Mouse (Mus musculus) heart, adult 2 months (tissue): ENCODE data around the gene Pskh1. TPM values are rescaled to one million over a fixed set of nuclear protein-coding genes. Genes with fewer than 3 reads are reported as not detected.

Experiments
- DNase-seq, 2 experiments: peaks; one replicate each; pipeline ENCODE4 v3.0.0; 2021
- H3K27ac ChIP-seq: fragments of 200-600 bp; 2 replicates; pipeline ENCODE4 v1.8.1; 2022
- H3K27me3 ChIP-seq: fragments of 200-500 bp; 2 replicates; pipeline ENCODE4 v1.6.1; 2012; ENCODE audit warnings: mild to moderate bottlenecking, low read length, inconsistent platforms, mixed read lengths; ENCODE audit not compliant: control insufficient read depth, insufficient read depth
- H3K36me3 ChIP-seq: fragments of 200-500 bp; 2 replicates; pipeline ENCODE4 v1.6.1; 2012; ENCODE audit warnings: low read length, inconsistent platforms; ENCODE audit not compliant: control insufficient read depth, insufficient read depth
- H3K4me1 ChIP-seq: fragments of 200-500 bp; 2 replicates; pipeline ENCODE4 v1.6.1; 2011; ENCODE audit warnings: low read length; ENCODE audit not compliant: control insufficient read depth, insufficient read depth
- H3K4me3 ChIP-seq: fragments of 200-600 bp; 2 replicates; pipeline ENCODE4 v1.8.1; 2022
- H3K79me2 ChIP-seq: fragments of 200-500 bp; replicated peaks from 2 replicates; pipeline ENCODE4 v1.6.1; 2012; ENCODE audit warnings: mild to moderate bottlenecking, inconsistent platforms, low read length, moderate library complexity, mixed read lengths; ENCODE audit not compliant: control insufficient read depth, insufficient read depth
- H3K9ac ChIP-seq: fragments of 200-500 bp; 2 replicates; pipeline ENCODE4 v1.6.1; 2012; ENCODE audit warnings: low read depth, mild to moderate bottlenecking, control low read depth, inconsistent platforms, low read length, mixed read lengths
- CTCF ChIP-seq: fragments of 200-600 bp; IDR thresholded peaks from 2 replicates; pipeline ENCODE4 v1.8.1; 2022; ENCODE audit warnings: antibody characterized with exemption, mild to moderate bottlenecking, moderate library complexity
- EP300 ChIP-seq: fragments of 200-500 bp; IDR thresholded peaks from 2 replicates; pipeline ENCODE4 v1.6.1; 2011; ENCODE audit warnings: low read depth, low read length, control low read depth; ENCODE audit not compliant: insufficient read depth
- POLR2A ChIP-seq: fragments of 200-500 bp; IDR thresholded peaks from 2 replicates; pipeline ENCODE4 v1.6.1; 2011; ENCODE audit warnings: mild to moderate bottlenecking, low read depth, low read length, control low read depth; ENCODE audit not compliant: insufficient read depth
- WGBS: fragments of 180-500 bp; shearing (Covaris S2); methylation state at CpG from one replicate; pipeline ENCODE4 v1.1.7; 2018; 5-methylcytosine and 5-hydroxymethylcytosine counted together
- intact Hi-C: fragments of 180-260 bp; cut with DNase I; formaldehyde crosslinking; loops from one replicate; pipeline ENCODE4 v1.15.1; 2025
- polyA plus RNA-seq: library from polyadenylated mRNA; depleted of rRNA; stranded (reverse); fragments of >200 nt; gene quantifications from 2 replicates; pipeline ENCODE4 v1.2.3, GENCODE M21; 2012
- total RNA-seq, 2 experiments: library from RNA; stranded (reverse); gene quantifications; 2 replicates each; pipeline ENCODE4 v1.2.3; 2021

Gene Pskh1
- total and polyA plus RNA-seq, 3 experiments: 16.5 to 28.7 (median 20.8) TPM

GRCm38 (mm10) chr8:105859314-105859713 is 40.9 kb upstream of the Pskh1 start:
- Histone ChIP-seq H3K36me3 (peaks cover 7% of the 10 kb centered on the region), H3K27ac (peak overlapping the region; percentile 97), H3K79me2 (0 out of 2 replicates have a peak, but pooled peaks cover 1% of the 10 kb centered on the region), H3K4me3 (no peak overlapping the region), H3K27me3 (no peaks in the 10 kb centered on the region), H3K9ac (no peak overlapping the region), H3K4me1 (peaks cover 10% of the 10 kb centered on the region)
- intact Hi-C loops: no loop called here
- TF ChIP-seq POLR2A: no peak
- TF ChIP-seq EP300: no peak
- TF ChIP-seq CTCF: no peak
- DNase-seq: no peak
- WGBS: 61% methylated on average over 5 of the region's 5 CpGs

GRCm38 (mm10) chr8:105860143-105860981 is 39.9 kb upstream of the Pskh1 start, which contains the start of gene Nutf2:
Gene Nutf2 (plus strand): TSS chr8:105860580.
- Histone ChIP-seq H3K4me3 (peak within 1 kb of the TSS; percentile 92), H3K36me3 (peaks cover 7% of the 10 kb centered on the region), H3K27ac (peak within 1 kb of the TSS; percentile 97), H3K79me2 (0 out of 2 replicates have a peak, but pooled peaks cover 1% of the 10 kb centered on the region), H3K27me3 (no peaks in the 10 kb centered on the region), H3K4me1 (peaks cover 9% of the 10 kb centered on the region), H3K9ac (peak within 1 kb of the TSS; percentile 78)
- peak; percentile 71; the same call in 1 of the 2 replicates for TF ChIP-seq EP300
- no peak for TF ChIP-seq CTCF
- peak; percentile 66 for TF ChIP-seq POLR2A
- intact Hi-C loops: loop anchor here (2.0 kb wide), 2 partner anchors 20 to 38 kb away; partner anchors contain the start of gene Edc4
- under 1% methylated on average over 59 of the region's 59 CpGs for WGBS
- peak; percentile 92 to 98 for DNase-seq

DNA sequence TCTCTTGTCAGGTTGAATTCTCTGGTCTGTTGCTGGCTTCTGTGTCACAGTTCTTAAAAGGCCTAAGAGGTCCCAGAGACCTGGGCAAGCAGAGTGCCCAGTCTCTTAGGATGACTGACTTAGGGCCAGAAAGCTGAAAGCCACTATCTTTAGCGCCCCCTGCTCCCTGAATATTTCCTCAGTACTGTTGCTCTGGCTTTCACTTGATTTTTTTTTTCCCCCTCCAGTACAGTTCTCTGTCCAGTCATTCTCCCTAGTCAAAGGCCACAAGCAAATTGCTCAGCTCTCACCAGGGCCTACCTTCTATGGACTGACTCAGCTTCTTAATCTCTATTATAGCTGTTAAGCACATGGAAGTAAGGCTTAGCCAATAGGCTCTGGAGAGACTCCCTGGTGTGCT is 38.3 kb upstream of the Pskh1 start:
- 11% methylated on average over 1 of the region's 1 CpGs for WGBS
- Histone ChIP-seq H3K36me3 (peaks cover 1% of the 10 kb centered on the region), H3K27me3 (no peaks in the 10 kb centered on the region), H3K4me1 (peaks cover 3% of the 10 kb centered on the region), H3K9ac (no peak overlapping the region), H3K27ac (no peak overlapping the region; the same call in 1 of the 2 replicates), H3K79me2 (0 out of 2 replicates have a peak, but pooled peaks cover 1% of the 10 kb centered on the region), H3K4me3 (no peak overlapping the region)
- no peak for DNase-seq
- no peak for TF ChIP-seq POLR2A
- peak; percentile 30 for TF ChIP-seq CTCF
- no peak for TF ChIP-seq EP300
- intact Hi-C loops: loop anchor here (2.0 kb wide), 2 partner anchors 19 to 37 kb away; partner anchors contain the start of gene Edc4

DNA sequence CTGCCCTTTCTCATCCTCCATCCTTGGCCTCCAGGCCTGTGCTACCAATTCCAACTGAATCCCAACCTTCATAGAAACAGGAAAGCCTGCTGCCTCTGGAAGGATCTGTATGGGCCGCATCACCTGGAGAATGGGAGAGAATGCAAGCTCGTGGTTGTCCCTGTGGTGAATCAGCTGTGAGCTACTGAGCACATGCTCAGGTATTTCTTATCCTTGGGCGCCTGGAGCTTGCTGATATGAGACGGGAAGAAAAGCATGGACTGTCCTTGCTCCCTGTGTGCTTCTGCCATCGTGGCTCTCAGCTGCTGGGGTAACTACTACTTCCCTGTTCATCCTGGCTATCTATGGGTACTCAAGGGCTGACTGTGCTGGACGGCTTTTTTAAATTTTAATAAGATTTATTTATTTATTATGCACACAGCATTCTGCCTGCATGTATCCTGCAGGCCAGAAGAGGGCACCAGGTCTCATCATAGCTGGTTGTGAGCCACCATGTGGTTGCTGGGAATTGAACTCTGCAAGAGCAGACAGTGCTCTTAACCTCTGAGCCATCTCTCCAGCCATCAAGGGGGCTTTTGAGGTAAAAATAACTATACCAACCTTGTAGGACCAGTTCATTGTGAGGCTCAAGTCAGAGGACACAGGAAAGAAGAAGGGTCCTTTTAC is 33.7 kb upstream of the Pskh1 start:
- no peak overlapping the region for H3K9ac ChIP-seq
- no peak for DNase-seq
- TF ChIP-seq EP300: no peak
- no peak for TF ChIP-seq POLR2A
- peak; percentile 44 for TF ChIP-seq CTCF
- no peaks in the 10 kb centered on the region for H3K27me3 ChIP-seq
- peaks cover 4% of the 10 kb centered on the region; the same call in 1 of the 2 replicates for H3K36me3 ChIP-seq
- intact Hi-C loops: no loop called here
- peaks cover 5% of the 10 kb centered on the region for H3K79me2 ChIP-seq
- 82% methylated on average over 6 of the region's 6 CpGs for WGBS
- H3K4me3 ChIP-seq: no peak overlapping the region
- H3K27ac ChIP-seq: no peak overlapping the region
- H3K4me1 ChIP-seq: peaks cover 2% of the 10 kb centered on the region

- 11% methylated on average over 6 of the region's 6 CpGs for WGBS
- H3K9ac ChIP-seq: peak overlapping the region; percentile 11; the same call in 1 of the 2 replicates
- DNase-seq: peak in 1 of 2 experiments; percentile 52
Measured at GRCm38 (mm10) chr8:105874301-105874700, 25.9 kb upstream of the Pskh1 start.

More at GRCm38 (mm10) chr8:105874301-105874700, 25.9 kb upstream of the Pskh1 start:
- intact Hi-C loops: no loop called here
- Histone ChIP-seq H3K4me3 (peak overlapping the region; percentile 4; the same call in 1 of the 2 replicates), H3K79me2 (no peaks in the 10 kb centered on the region; the same call in none of the 2 replicates), H3K27ac (peak overlapping the region; percentile 80), H3K4me1 (peaks cover 16% of the 10 kb centered on the region), H3K36me3 (peaks cover 15% of the 10 kb centered on the region), H3K27me3 (no peaks in the 10 kb centered on the region)
- TF ChIP-seq EP300: no peak
- TF ChIP-seq POLR2A: no peak
- no peak for TF ChIP-seq CTCF
